In the genomic region with DNA sequence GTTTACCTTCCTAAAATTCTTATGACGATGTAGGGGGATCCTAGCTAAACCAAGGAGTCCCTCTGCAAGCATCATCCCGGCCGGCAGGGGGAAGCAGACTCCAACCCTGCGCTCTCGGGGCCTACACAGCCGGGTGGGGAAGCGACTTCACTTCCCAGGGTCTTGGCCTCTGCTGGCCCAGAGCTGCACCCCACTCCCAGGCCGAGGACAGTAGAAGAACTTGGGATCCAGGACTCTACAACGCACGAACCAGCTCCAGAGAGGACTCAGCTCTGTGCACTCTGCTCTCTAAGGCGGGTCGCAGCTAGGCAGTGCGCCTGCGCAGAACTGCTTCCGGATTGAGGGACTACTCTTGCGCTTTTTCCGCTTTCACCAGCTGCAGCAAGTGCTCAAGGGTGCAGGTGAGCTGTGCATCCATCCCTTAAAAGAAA, we compare ENCODE assay signal across 8 mouse cellular contexts. TPM values are rescaled to one million over a fixed set of nuclear protein-coding genes. Genes with fewer than 3 reads are reported as not detected.
A peak's percentile ranks its signal among the peaks of the same experiment; 100 is the strongest.
DNase-seq lines count a peak whose midpoint lies in the region; ATAC-seq lines count a peak whose summit lies in the region.

A gene (plus strand): TSS at position 87 of the 431 bp plus-strand sequence.

- peak; percentile 89 for DNase-seq in ZHBTc4 (ENCODE audit: low read depth, low spot score)
- peak; percentile 66 to 80 for DNase-seq in gastrocnemius, adult 8-10 months (ENCODE audit: low spot score in 2 of 2)
- peak; percentile 60 for DNase-seq in hindlimb bud, embryonic 11.5 days (ENCODE audit: extremely low spot score, low read depth, low spot score)
- DNase-seq in left cerebral cortex, adult 8-10 months (ENCODE audit: low spot score in 2 of 2): peak; percentile 76 to 94
- peak; percentile 90 to 93 for DNase-seq in right cerebral cortex, postnatal 10 days (ENCODE audit: low spot score in 2 of 2)
- DNase-seq in urinary bladder, postnatal 25 days (ENCODE audit: low spot score): peak; percentile 88

- peaks cover 18% of the 10 kb centered on the region for H3K4me1 ChIP-seq in megakaryocyte, embryonic 14.5 days

- peaks cover 2% of the 10 kb centered on the region for H3K27me3 ChIP-seq in megakaryocyte, embryonic 14.5 days (replicated peaks)

- H3K36me3 ChIP-seq in megakaryocyte, embryonic 14.5 days (replicated peaks; ENCODE audit: low read length): no peaks in the 10 kb centered on the region

- H3K9me3 ChIP-seq in megakaryocyte, embryonic 14.5 days: no peaks in the 10 kb centered on the region

- ATAC-seq in common myeloid progenitor, adult 5-6 weeks (replicated peaks; ENCODE audit: low read depth, poor library complexity, severe bottlenecking): peak; percentile 97

- H3K4me3 ChIP-seq in megakaryocyte, embryonic 14.5 days (replicated peaks): peak within 1 kb of the TSS; percentile 93

RNA-seq across cellular contexts. Expression of the gene that starts here (rescaled TPM):
- 4.3 and 13.6 TPM in 2 replicates for total RNA-seq in common myeloid progenitor, adult 5-6 weeks (2017)
- 1 to 10 TPM in 2 of 4 experiments, under 1 TPM in 2; 0.73 to 1.5 (median 1.0) TPM for total RNA-seq in gastrocnemius, adult 8-10 months (2022)
- 10 to 100 TPM; 45.0 to 54.0 (median 49.6) TPM for total RNA-seq in left cerebral cortex, adult 8-10 months (2022)
- polyA plus RNA-seq in megakaryocyte, embryonic 14.5 days (2012; ENCODE audit: insufficient read depth, low replicate concordance): 0.45 TPM in 1 of 2 replicates, not detected in the other

Comparison
In these comparisons a context has a peak if more than half of its experiments do, and no peak if none do; other contexts are left out.
1. Peak in every context shown above with its lines: DNase-seq, ATAC-seq and H3K4me3 ChIP-seq.